Mouse (Mus musculus): ENCODE data around the gene Ldlrap1. TPM values are rescaled to one million over a fixed set of nuclear protein-coding genes. Genes with fewer than 3 reads are reported as not detected.

Gene Ldlrap1
- polyA plus RNA-seq, 1 experiment = 11.8 TPM

DNA sequence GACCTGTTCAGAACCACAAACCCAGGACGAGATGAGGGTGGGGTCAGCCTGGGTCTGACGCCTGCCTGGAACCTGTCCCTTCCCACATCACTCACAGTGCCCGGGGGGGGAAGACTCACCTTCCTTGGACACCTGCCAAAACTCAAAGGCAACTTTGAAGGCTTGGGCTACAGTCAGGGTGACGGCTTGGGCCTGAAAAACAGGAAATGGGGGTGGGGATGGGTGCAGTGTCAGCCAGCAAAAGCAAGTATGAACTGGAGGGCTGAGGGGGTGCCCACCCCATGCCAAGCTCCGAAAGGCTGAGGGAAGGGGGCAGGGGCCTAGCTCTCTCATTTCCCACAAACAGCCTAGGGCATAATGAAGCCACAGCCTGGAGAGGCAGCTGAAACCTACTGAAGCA, 17.6 kb downstream of the Ldlrap1 start:
- Histone ChIP-seq H3K4me1 (ENCODE audit: control insufficient read depth, insufficient read depth, insufficient read length, low read length) (peaks cover 19% of the 10 kb centered on the region), H3K4me3 (ENCODE audit: insufficient read depth, low read depth, low read length) (no peak overlapping the region), H3K27ac (replicated peaks; ENCODE audit: low read depth, low read length) (no peak overlapping the region)

- H3K27ac ChIP-seq (replicated peaks; ENCODE audit: low read depth, low read length) = no peak overlapping the region
- peaks cover 11% of the 10 kb centered on the region for H3K4me1 ChIP-seq (ENCODE audit: control insufficient read depth, insufficient read depth, insufficient read length, low read length)
- no peak overlapping the region for H3K4me3 ChIP-seq (ENCODE audit: insufficient read depth, low read depth, low read length)
Measured at GRCm38 (mm10) chr4:134749301-134750030, 18.4 kb downstream of the Ldlrap1 start.

GRCm38 (mm10) chr4:134745900-134746661, 21.7 kb downstream of the Ldlrap1 start:
- H3K4me1 ChIP-seq (ENCODE audit: control insufficient read depth, insufficient read depth, insufficient read length, low read length) = no peaks in the 10 kb centered on the region; the same call in 1 of the 2 replicates
- no peak overlapping the region for H3K4me3 ChIP-seq (ENCODE audit: insufficient read depth, low read depth, low read length)
- no peak overlapping the region for H3K27ac ChIP-seq (replicated peaks; ENCODE audit: low read depth, low read length)

GRCm38 (mm10) chr4:134743881-134744633, 23.8 kb downstream of the Ldlrap1 start:
- H3K4me1 ChIP-seq (ENCODE audit: control insufficient read depth, insufficient read depth, insufficient read length, low read length) = no peaks in the 10 kb centered on the region
- no peak overlapping the region for H3K27ac ChIP-seq (replicated peaks; ENCODE audit: low read depth, low read length)
- H3K4me3 ChIP-seq (ENCODE audit: insufficient read depth, low read depth, low read length) = no peak overlapping the region

DNA sequence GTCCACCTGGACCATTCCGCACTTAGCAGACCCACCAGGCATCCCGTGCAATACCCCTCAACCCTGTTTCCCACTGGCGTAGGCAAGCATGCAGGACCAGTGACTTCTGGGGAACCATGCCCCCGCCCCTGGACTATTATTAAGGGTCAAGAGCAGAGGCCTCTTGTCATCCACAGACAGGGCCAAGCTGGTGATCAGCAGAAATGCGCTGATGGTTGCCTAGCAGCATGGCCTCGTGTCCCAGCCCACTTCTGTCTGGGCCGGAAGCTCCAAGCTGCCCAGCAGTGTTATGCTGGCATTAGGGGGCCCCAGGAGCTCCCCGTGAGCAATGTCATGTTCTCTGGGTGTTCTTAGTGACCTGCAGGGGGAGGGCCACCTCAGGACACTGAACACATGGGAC, 25.9 kb downstream of the Ldlrap1 start:
- H3K27ac ChIP-seq (replicated peaks; ENCODE audit: low read depth, low read length) = no peak overlapping the region
- no peak overlapping the region for H3K4me3 ChIP-seq (ENCODE audit: insufficient read depth, low read depth, low read length)
- no peaks in the 10 kb centered on the region for H3K4me1 ChIP-seq (ENCODE audit: control insufficient read depth, insufficient read depth, insufficient read length, low read length)

GRCm38 (mm10) chr4:134740186-134740585, 27.6 kb downstream of the Ldlrap1 start:
- no peak overlapping the region for H3K4me3 ChIP-seq (ENCODE audit: insufficient read depth, low read depth, low read length)
- no peak overlapping the region for H3K27ac ChIP-seq (replicated peaks; ENCODE audit: low read depth, low read length)
- peaks cover 8% of the 10 kb centered on the region for H3K4me1 ChIP-seq (ENCODE audit: control insufficient read depth, insufficient read depth, insufficient read length, low read length)

DNA sequence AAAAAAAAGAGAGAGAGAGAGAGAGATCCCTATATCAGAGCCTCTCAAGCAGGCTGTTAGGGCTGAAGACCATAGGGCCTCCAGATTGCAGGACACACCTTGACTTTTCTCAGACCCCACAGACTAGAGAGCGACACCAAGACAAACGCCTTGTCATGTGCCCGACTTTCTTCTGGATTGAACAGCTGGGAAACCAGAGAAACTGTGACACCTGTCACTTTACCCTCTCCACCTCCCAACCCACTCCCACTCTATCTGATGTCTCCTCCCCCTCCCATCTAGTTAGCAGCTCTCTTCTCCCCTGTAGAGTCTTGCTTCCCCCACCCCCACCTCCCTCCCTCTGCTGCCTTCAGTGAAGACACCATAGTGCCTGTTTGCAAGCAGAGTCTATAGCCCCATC, 28.3 kb downstream of the Ldlrap1 start:
- H3K4me3 ChIP-seq (ENCODE audit: insufficient read depth, low read depth, low read length) = no peak overlapping the region
- H3K27ac ChIP-seq (replicated peaks; ENCODE audit: low read depth, low read length) = no peak overlapping the region
- H3K4me1 ChIP-seq (ENCODE audit: control insufficient read depth, insufficient read depth, insufficient read length, low read length) = peaks cover 13% of the 10 kb centered on the region

- Histone ChIP-seq H3K4me3 (ENCODE audit: insufficient read depth, low read depth, low read length) (no peak overlapping the region), H3K27ac (replicated peaks; ENCODE audit: low read depth, low read length) (no peak overlapping the region), H3K4me1 (ENCODE audit: control insufficient read depth, insufficient read depth, insufficient read length, low read length) (peaks cover 16% of the 10 kb centered on the region)
Measured at GRCm38 (mm10) chr4:134737365-134737910, 30.4 kb downstream of the Ldlrap1 start.

DNA sequence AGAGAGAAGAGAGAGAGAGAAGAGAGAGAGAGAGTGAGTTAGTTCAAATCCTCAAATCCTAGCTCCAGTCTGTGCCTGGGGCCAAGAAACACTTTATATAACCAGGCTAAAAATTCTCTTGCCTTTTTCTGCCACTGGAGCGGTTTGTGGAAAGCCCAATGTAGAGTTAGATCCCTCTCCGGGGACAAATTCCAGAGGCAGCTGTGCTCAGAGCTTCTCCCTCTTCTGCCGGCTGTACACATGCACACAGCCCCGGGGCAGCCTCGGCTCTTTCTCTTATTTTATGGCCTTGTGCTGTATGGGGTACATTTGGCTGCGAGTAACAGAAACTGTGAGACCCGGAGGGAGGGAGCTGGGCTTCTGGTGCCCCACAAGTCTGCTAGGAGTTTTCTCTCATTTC, 31.7 kb downstream of the Ldlrap1 start:
- peaks cover 16% of the 10 kb centered on the region for H3K4me1 ChIP-seq (ENCODE audit: control insufficient read depth, insufficient read depth, insufficient read length, low read length)
- peak overlapping the region; percentile 90 for H3K27ac ChIP-seq (replicated peaks; ENCODE audit: low read depth, low read length)

DNA sequence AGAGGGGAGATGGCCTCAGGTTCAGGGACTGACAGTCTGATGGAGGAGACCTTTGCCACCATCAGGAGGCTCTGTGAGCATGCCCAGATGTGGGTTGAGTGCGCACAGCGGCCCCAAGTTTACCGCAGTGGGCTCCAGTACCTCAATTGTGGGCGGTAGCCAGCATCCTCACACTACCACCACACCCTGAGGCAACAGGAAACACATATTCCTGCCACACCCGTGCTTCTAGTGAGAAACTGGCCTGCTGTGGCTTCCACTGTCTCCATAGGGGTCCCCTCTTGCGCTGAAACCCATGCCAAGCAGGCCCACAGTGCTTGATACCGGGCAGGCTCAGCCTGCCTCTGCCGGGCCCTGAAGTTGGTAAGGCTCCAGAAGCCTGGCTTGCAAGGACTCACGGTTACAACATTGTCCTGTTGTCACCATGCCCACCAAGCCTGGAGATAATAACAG, 33.2 kb downstream of the Ldlrap1 start:
- Histone ChIP-seq H3K4me3 (ENCODE audit: insufficient read depth, low read depth, low read length) (0 out of 2 replicates have a peak overlapping the region, but pooled peaks have one; percentile 5), H3K27ac (replicated peaks; ENCODE audit: low read depth, low read length) (peak overlapping the region; percentile 90), H3K4me1 (ENCODE audit: control insufficient read depth, insufficient read depth, insufficient read length, low read length) (peaks cover 19% of the 10 kb centered on the region)

More for the DNA sequence above, 31.7 kb downstream of the Ldlrap1 start:
- no peak overlapping the region for H3K4me3 ChIP-seq (ENCODE audit: insufficient read depth, low read depth, low read length)

GRCm38 (mm10) chr4:134734038-134734628, 33.7 kb downstream of the Ldlrap1 start:
- peak overlapping the region; percentile 90 for H3K27ac ChIP-seq (replicated peaks; ENCODE audit: low read depth, low read length)

DNA sequence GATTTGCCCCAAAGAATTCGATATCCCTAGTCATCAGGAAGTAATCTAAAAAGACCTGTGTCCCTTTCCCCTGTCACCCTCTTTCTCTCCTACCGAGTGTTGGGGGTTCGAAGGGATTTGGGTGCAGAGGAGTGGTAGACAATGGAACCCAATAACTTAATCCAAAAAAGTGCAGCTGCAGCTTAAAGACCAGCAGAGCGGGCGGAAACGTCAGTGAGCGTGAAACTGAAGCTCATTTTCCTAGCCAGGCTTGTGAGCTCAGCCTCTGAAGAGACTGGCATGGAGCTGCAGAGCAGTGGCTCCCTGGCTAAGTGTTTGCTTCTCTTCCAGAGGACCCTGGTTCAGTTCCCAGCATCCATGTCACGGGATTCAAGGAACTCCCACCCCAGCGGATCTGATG, 34.5 kb downstream of the Ldlrap1 start:
- H3K27ac ChIP-seq (replicated peaks; ENCODE audit: low read depth, low read length) = no peak overlapping the region
- H3K4me3 ChIP-seq (ENCODE audit: insufficient read depth, low read depth, low read length) = no peak overlapping the region

More at GRCm38 (mm10) chr4:134734038-134734628, 33.7 kb downstream of the Ldlrap1 start:
- Histone ChIP-seq H3K4me1 (ENCODE audit: control insufficient read depth, insufficient read depth, insufficient read length, low read length) (peaks cover 19% of the 10 kb centered on the region), H3K4me3 (ENCODE audit: insufficient read depth, low read depth, low read length) (peak overlapping the region; percentile 5; the same call in 1 of the 2 replicates)

DNA sequence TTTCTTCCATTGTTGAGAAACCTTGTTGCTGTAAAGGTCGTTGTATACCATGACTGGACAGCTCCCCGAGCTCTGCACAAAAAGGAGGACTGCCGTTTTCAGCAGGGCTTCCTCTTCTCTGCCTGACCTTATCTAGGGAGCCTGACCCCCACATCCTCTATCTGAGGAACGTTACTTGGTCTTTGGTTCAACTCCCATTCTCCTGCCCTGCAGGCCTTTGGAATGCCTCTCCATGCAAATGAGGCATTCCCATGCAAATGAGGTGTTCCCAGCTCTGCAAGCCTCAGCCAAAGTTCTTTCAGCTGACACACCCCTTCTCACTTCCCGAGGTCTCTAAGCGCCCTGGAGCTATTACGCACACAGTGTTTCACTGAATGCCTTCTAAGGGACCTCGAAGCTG, 37.7 kb downstream of the Ldlrap1 start:
- H3K27ac ChIP-seq (replicated peaks; ENCODE audit: low read depth, low read length) = no peak overlapping the region
- no peak overlapping the region for H3K4me3 ChIP-seq (ENCODE audit: insufficient read depth, low read depth, low read length)
- H3K4me1 ChIP-seq (ENCODE audit: control insufficient read depth, insufficient read depth, insufficient read length, low read length) = peaks cover 16% of the 10 kb centered on the region

More for the DNA sequence above, 34.5 kb downstream of the Ldlrap1 start:
- peaks cover 19% of the 10 kb centered on the region for H3K4me1 ChIP-seq (ENCODE audit: control insufficient read depth, insufficient read depth, insufficient read length, low read length)

GRCm38 (mm10) chr4:134725735-134726345, 42.0 kb downstream of the Ldlrap1 start:
- H3K27ac ChIP-seq (replicated peaks; ENCODE audit: low read depth, low read length) = no peak overlapping the region
- no peak overlapping the region for H3K4me3 ChIP-seq (ENCODE audit: insufficient read depth, low read depth, low read length)
- peaks cover 10% of the 10 kb centered on the region for H3K4me1 ChIP-seq (ENCODE audit: control insufficient read depth, insufficient read depth, insufficient read length, low read length)

Measured in brown adipose tissue, adult 24 weeks (tissue).